Mouse (Mus musculus) testis, adult 2 months (tissue): ENCODE measurements around the gene Calml3.

Source experiments
- CTCF ChIP-seq: fragments of 200-500 bp; IDR thresholded peaks from 2 replicates; pipeline ENCODE4 v1.5.1; 2012; ENCODE audit warnings: low read depth, mild to moderate bottlenecking, inconsistent platforms, low read length, moderate library complexity; ENCODE audit not compliant: control insufficient read depth, insufficient read depth, insufficient replicate concordance
- POLR2A ChIP-seq: fragments of 200-500 bp; IDR thresholded peaks from 2 replicates; pipeline ENCODE4 v1.6.1; 2012; ENCODE audit warnings: low read depth, mild to moderate bottlenecking, inconsistent platforms, low read length, moderate library complexity; ENCODE audit not compliant: control insufficient read depth

DNA sequence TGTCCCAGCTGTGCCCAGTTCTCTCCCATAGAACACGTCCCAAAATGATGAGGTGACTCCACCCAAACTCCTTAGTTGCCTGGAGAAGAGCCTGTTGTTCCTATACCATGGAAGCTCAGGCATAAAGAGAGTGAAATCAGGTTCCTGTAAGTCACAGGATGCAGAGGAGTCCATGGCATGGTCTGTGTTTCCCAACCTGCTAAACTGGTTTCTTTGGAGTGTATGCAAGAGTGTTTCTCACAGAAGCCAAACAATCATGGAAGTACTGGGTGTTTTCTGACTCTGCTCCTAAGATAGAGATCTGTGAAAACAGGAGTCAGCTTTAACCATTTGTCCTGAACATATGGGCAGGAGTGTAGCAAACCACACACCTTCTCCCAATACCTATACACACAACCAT is 27.9 kb upstream of the Calml3 start:
- TF ChIP-seq CTCF (no peak), POLR2A (no peak)
